Mouse (Mus musculus) CH12.LX (cell line): ENCODE measurements around the gene Pamr1. TPM values are rescaled to one million over a fixed set of nuclear protein-coding genes. Genes with fewer than 3 reads are reported as not detected.

Experiments
- DNase-seq: peaks from one replicate; pipeline ENCODE4 v3.0.0-alpha.2; 2013; ENCODE audit errors: extremely low read depth
- H3K27ac ChIP-seq: 2 replicates; pipeline ENCODE4 v1.5.1; 2012; ENCODE audit warnings: low read depth, mild to moderate bottlenecking, control low read depth, moderate library complexity; ENCODE audit not compliant: insufficient read depth
- H3K27me3 ChIP-seq: replicated peaks from 2 replicates; pipeline ENCODE3; 2012; ENCODE audit warnings: inconsistent platforms
- H3K36me3 ChIP-seq, 2 experiments: replicated peaks in 1 of 2; 2 replicates each; pipeline versions ENCODE3 to v1.6.1; 2012; ENCODE audit warnings: inconsistent platforms in 1 of 2, low read length in 1 of 2, mild to moderate bottlenecking in 1 of 2, mixed read lengths in 1 of 2, moderate library complexity in 1 of 2; ENCODE audit not compliant: control insufficient read depth in 1 of 2, insufficient read depth in 1 of 2
- H3K4me1 ChIP-seq, 2 experiments: 2 replicates each; pipeline ENCODE4 v1.6.1; 2012; ENCODE audit warnings: inconsistent platforms in 1 of 2, moderate library complexity in 1 of 2; ENCODE audit not compliant: insufficient read depth in 2 of 2, control insufficient read depth in 1 of 2
- H3K4me2 ChIP-seq: 2 replicates; pipeline ENCODE4 v1.6.1; 2012; ENCODE audit warnings: low read depth, mild to moderate bottlenecking, control low read depth; ENCODE audit not compliant: poor library complexity, insufficient read depth, severe bottlenecking
- H3K4me3 ChIP-seq, 3 experiments: fragments of 150-350 bp in 1 of 3; sonication (generic) in 1 of 3; replicated peaks in 1 of 3; 2 replicates each; pipeline versions ENCODE3 to v1.5.1; 2011 to 2012; ENCODE audit warnings: low read depth in 2 of 3, low read length in 2 of 3, mild to moderate bottlenecking in 2 of 3, moderate library complexity in 2 of 3, control low read depth in 1 of 3, improper control_type of control experiment in 1 of 3, inconsistent platforms in 1 of 3, mixed read lengths in 1 of 3; ENCODE audit not compliant: poor library complexity in 1 of 3
- H3K79me2 ChIP-seq: replicated peaks from 2 replicates; pipeline ENCODE4 v1.6.1; 2012; ENCODE audit warnings: mild to moderate bottlenecking, moderate library complexity; ENCODE audit not compliant: control insufficient read depth, poor library complexity, insufficient read depth, severe bottlenecking; ENCODE audit errors: extremely low read depth
- H3K9ac ChIP-seq: 2 replicates; pipeline ENCODE4 v1.6.1; 2012; ENCODE audit warnings: low read depth, mild to moderate bottlenecking, control low read depth, moderate library complexity; ENCODE audit not compliant: insufficient read depth
- H3K9me3 ChIP-seq: replicated peaks from 2 replicates; pipeline ENCODE3; 2012; ENCODE audit warnings: low read length, inconsistent platforms, mixed read lengths
- CHD1 ChIP-seq: IDR thresholded peaks from 2 replicates; pipeline ENCODE4 v1.6.1; 2012; ENCODE audit warnings: low read depth, low read length, improper control_type of control experiment, inconsistent platforms
- CHD2 ChIP-seq: IDR thresholded peaks from 2 replicates; pipeline ENCODE4 v1.6.1; 2011; ENCODE audit warnings: low read length, improper control_type of control experiment
- E2F4 ChIP-seq: IDR thresholded peaks from 2 replicates; pipeline ENCODE4 v1.6.1; 2011; ENCODE audit warnings: low read depth, low read length, improper control_type of control experiment; ENCODE audit not compliant: insufficient replicate concordance
- ELF1 ChIP-seq: IDR thresholded peaks from 2 replicates; pipeline ENCODE4 v1.6.1; 2014; ENCODE audit warnings: low read depth, mild to moderate bottlenecking, inconsistent platforms, low read length, improper control_type of control experiment
- ETS1 ChIP-seq: conservative IDR thresholded peaks from 2 replicates; pipeline ENCODE4 v1.6.1; 2012; ENCODE audit warnings: low read depth, mild to moderate bottlenecking, inconsistent platforms, low read length, improper control_type of control experiment, moderate library complexity
- GABPA ChIP-seq: IDR thresholded peaks from 2 replicates; pipeline ENCODE4 v1.6.1; 2012; ENCODE audit warnings: low read depth, low read length, improper control_type of control experiment, inconsistent platforms; ENCODE audit not compliant: insufficient replicate concordance
- HCFC1 ChIP-seq: IDR thresholded peaks from 2 replicates; pipeline ENCODE4 v1.6.1; 2012; ENCODE audit warnings: low read depth, mild to moderate bottlenecking, inconsistent platforms, low read length, improper control_type of control experiment
- MAX ChIP-seq: IDR thresholded peaks from 2 replicates; pipeline ENCODE4 v1.6.1; 2011; ENCODE audit warnings: low read length, improper control_type of control experiment
- MXI1 ChIP-seq: IDR thresholded peaks from 2 replicates; pipeline ENCODE4 v1.6.1; 2011; ENCODE audit warnings: mild to moderate bottlenecking, low read depth, low read length, improper control_type of control experiment
- MYC ChIP-seq: IDR thresholded peaks from 2 replicates; pipeline ENCODE4 v1.6.1; 2011; ENCODE audit warnings: low read depth, mild to moderate bottlenecking, improper control_type of control experiment, low read length
- NELFE ChIP-seq: IDR thresholded peaks from 2 replicates; pipeline ENCODE4 v1.6.1; 2011; ENCODE audit warnings: low read depth, low read length, improper control_type of control experiment
- NRF1 ChIP-seq: IDR thresholded peaks from 2 replicates; pipeline ENCODE4 v1.6.1; 2014; ENCODE audit warnings: low read depth, mild to moderate bottlenecking, inconsistent platforms, low read length, improper control_type of control experiment, moderate library complexity
- PAX5 ChIP-seq: IDR thresholded peaks from 2 replicates; pipeline ENCODE4 v1.6.1; 2012; ENCODE audit warnings: low read length, inconsistent platforms, mixed read lengths
- RAD21 ChIP-seq: IDR thresholded peaks from 2 replicates; pipeline ENCODE4 v1.6.1; 2011; ENCODE audit warnings: low read depth, mild to moderate bottlenecking, low read length, improper control_type of control experiment, moderate library complexity
- RCOR1 ChIP-seq: conservative IDR thresholded peaks from 2 replicates; pipeline ENCODE4 v1.6.1; 2012; ENCODE audit warnings: low read depth, mild to moderate bottlenecking, inconsistent platforms, low read length, improper control_type of control experiment
- SIN3A ChIP-seq: IDR thresholded peaks from 2 replicates; pipeline ENCODE4 v1.6.1; 2012; ENCODE audit warnings: low read length, improper control_type of control experiment, inconsistent platforms
- UBTF ChIP-seq: IDR thresholded peaks from 2 replicates; pipeline ENCODE4 v1.6.1; 2012; ENCODE audit warnings: low read depth, mild to moderate bottlenecking, inconsistent platforms, low read length, improper control_type of control experiment, moderate library complexity
- ZC3H11A ChIP-seq: IDR thresholded peaks from 2 replicates; pipeline ENCODE4 v1.6.1; 2012; ENCODE audit warnings: low read depth, mild to moderate bottlenecking, inconsistent platforms, low read length, improper control_type of control experiment
- ZKSCAN1 ChIP-seq: IDR thresholded peaks from 2 replicates; pipeline ENCODE4 v1.6.1; 2012; ENCODE audit warnings: low read depth, inconsistent platforms, low read length, improper control_type of control experiment, borderline replicate concordance
- ZNF384 ChIP-seq: IDR thresholded peaks from 2 replicates; pipeline ENCODE4 v1.6.1; 2012; ENCODE audit warnings: low read depth, low read length, improper control_type of control experiment, inconsistent platforms
- dilution Hi-C: fragments of 300-500 bp; cut with MboI; formaldehyde crosslinking; loops from 2 replicates; pipeline ENCODE4 v1.14.3; 2020; ENCODE audit warnings: low sequenced_read_pairs; ENCODE audit not compliant: extremely low pct_unique_long_range_greater_than_20kb, extremely low pct_ligation_motif_present
- in situ Hi-C: fragments of 300-500 bp; cut with MboI; formaldehyde crosslinking; loops from 3 replicates; pipeline ENCODE4 v1.14.3; 2019; ENCODE audit warnings: low sequenced_read_pairs, low pct_ligation_motif_present, low pct_unique_long_range_greater_than_20kb, mixed read lengths
- polyA plus RNA-seq: library from polyadenylated mRNA; unstranded; fragments of >175 nt; gene quantifications from 2 replicates; pipeline ENCODE4 v1.2.1, GENCODE M21; 2012; ENCODE audit warnings: low read depth; ENCODE audit not compliant: insufficient read length
- total RNA-seq, 2 experiments: library from RNA; depleted of rRNA; stranded (reverse); fragments of 300-350 nt in 1 of 2; fragments of >200 nt in 1 of 2; gene quantifications; 2 replicates each; pipeline ENCODE4 v1.2.3; 2012 to 2014

The Pamr1 gene
- total and polyA plus RNA-seq, 3 experiments, result 0.08 to 0.28 (median 0.24) TPM

DNA sequence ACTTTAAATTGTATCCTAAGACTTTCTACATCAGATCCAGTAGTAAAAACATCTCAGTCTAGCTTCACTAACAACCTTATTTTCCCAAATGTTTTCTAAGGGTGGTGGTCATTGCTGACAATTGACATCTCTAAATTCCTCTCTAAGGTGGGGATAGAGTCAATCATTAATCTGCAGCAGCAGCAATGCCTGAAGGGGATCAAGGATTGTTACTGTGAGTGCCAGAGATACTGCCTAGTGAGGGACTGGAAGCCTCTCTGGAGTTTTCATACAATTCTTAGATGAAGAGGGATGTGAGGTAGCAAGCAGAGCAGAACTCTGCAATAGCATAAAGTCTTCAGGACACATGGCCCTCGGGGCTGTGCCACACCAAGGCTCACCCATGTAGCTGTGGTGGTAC lies 14.0 kb downstream of the Pamr1 start:
- no peaks in the 10 kb centered on the region for H3K79me2 ChIP-seq
- H3K4me3 ChIP-seq, result no peak overlapping the region
- no peak for DNase-seq
- no peak overlapping the region for H3K4me2 ChIP-seq
- in situ Hi-C loops (no loop called here), dilution Hi-C loops (no loop called here)
- H3K27me3 ChIP-seq, result no peaks in the 10 kb centered on the region
- H3K27ac ChIP-seq, result no peak overlapping the region
- H3K9ac ChIP-seq, result no peak overlapping the region
- peaks cover 0 to 6% of the 10 kb centered on the region in 2 experiments; a peak in 1 of 4 replicates for H3K4me1 ChIP-seq
- H3K9me3 ChIP-seq, result no peaks in the 10 kb centered on the region
- no peak for TF ChIP-seq ZNF384
- no peak for TF ChIP-seq E2F4
- no peak for TF ChIP-seq HCFC1
- TF ChIP-seq RAD21, result no peak
- TF ChIP-seq ZC3H11A, result no peak
- TF ChIP-seq CHD1, result no peak
- TF ChIP-seq MYC, result no peak
- TF ChIP-seq SIN3A, result no peak
- TF ChIP-seq GABPA, result no peak
- no peak for TF ChIP-seq NRF1
- TF ChIP-seq PAX5, result no peak
- no peak for TF ChIP-seq ZKSCAN1
- TF ChIP-seq ETS1, result no peak
- TF ChIP-seq CHD2, result no peak
- no peak for TF ChIP-seq RCOR1
- TF ChIP-seq ELF1, result no peak
- no peak for TF ChIP-seq MAX
- TF ChIP-seq NELFE, result no peak
- no peak for TF ChIP-seq UBTF
- TF ChIP-seq, all 38 proteins: peak for 0
- H3K36me3 ChIP-seq, result no peaks in the 10 kb centered on the region

DNA sequence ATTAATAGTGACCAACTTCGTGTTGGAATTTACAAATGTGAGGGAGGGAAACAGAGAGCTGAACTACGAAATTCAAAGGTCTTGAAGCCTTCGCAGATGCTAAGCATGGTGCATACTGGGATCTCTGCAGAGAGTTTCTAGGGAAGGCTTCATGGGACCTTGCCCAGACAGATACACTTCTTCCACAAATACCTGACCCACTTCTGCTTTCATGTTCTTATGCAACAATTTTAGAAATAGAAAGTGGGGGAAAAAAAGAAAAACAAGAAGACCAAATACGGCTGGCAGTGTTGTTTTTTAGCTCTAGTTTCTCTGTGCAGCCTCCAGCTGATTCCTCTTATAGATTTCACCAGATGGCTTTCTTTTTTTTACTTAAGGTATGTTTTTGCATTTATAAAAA lies 29.4 kb downstream of the Pamr1 start:
- dilution Hi-C loops (no loop called here), in situ Hi-C loops (no loop called here)
- no peak overlapping the region for H3K27ac ChIP-seq
- no peaks in the 10 kb centered on the region for H3K79me2 ChIP-seq
- H3K4me2 ChIP-seq, result no peak overlapping the region
- no peak for DNase-seq
- H3K9ac ChIP-seq, result no peak overlapping the region
- no peak for TF ChIP-seq MXI1
- TF ChIP-seq ETS1, result peak; percentile 19; the same call in 1 of the 2 replicates
- no peak for TF ChIP-seq SIN3A
- TF ChIP-seq ZNF384, result peak; percentile 56
- TF ChIP-seq HCFC1, result no peak
- H3K36me3 ChIP-seq, result no peaks in the 10 kb centered on the region
- H3K4me3 ChIP-seq, result no peak overlapping the region
- H3K4me1 ChIP-seq, result peaks cover 3 to 22% of the 10 kb centered on the region in 2 experiments; a peak in 3 of 4 replicates
- no peaks in the 10 kb centered on the region for H3K9me3 ChIP-seq
- H3K27me3 ChIP-seq, result no peaks in the 10 kb centered on the region
